Mouse (Mus musculus): ENCODE results near the gene Lonp2. TPM values are rescaled to one million over a fixed set of nuclear protein-coding genes. Genes with fewer than 3 reads are reported as not detected.
A peak's percentile ranks its signal among the peaks of the same experiment; 100 is the strongest.

Lonp2 gene
- total RNA-seq, 2 experiments from 2014 or later = 47.1 to 49.5 TPM

DNA sequence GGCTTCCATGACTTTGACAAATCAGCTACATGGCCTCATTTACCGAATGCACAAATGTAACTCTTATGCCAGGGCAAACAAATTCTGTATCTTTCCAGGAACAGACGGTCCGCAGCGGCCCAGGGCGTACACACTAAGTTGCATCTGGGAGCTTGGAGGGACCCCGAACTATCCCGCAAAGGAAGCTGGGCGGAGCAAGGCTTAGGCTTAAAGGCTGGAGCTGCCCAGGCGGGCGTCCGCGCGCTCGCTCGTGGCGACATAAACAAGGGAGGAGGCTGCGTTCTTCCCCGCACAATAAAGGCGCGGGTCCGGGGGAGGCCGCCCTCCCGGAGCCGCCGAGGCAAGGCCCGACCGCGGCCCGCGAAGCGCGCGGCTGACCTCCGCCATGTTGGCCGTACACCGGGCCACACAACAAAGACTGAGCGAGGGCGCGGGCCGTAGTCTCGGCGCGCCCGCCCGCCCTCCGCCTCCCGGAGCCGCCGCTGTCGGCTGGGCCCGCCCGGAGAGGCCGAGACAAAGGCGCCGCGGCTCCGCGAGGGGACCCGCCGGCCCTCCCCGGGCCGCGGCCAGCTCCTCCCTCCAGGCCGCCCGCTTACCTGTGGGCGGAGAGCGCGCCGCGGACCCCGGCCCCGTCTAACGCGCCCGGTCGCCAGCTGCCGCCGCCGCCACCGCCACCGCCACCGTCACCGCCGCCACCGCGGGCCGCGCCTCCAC, 121.5 kb downstream of the Lonp2 start, which contains the start of the genes Gm10638 and Siah1a:
Gm10638 (plus strand) TSS at position 479 of the 714 bp plus-strand sequence.
Siah1a (minus strand) TSS at position 714 of the 714 bp plus-strand sequence.
- peak; percentile 48 to 71 for DNase-seq (ENCODE audit: low spot score in 2 of 2)

DNA sequence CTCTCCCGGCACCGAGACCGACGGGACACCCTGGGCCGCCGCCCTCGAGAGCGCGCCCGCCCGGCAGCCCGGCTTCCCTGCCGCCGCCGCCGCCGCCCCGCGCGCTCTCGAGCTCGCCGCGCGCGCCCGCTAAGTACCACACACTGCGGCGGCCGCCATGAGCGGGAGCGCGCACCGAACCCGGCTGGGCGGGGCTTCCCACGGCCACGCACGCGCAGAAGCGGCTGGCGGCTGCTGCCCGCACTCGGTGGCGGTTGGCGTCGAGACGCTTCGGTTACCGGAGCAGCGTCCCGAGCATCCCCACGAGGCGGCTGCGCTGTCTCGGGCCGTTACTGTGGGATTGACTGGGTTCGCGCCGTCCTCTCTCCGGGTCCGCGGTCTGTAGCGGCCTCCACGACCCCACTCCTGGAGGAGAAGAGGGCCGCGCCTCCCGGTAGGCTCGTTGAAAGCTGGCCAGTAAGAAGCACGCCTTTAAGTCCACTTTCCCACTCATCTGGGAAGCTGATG, 122.1 kb downstream of the Lonp2 start:
- peak; percentile 93 to 95 for DNase-seq (ENCODE audit: low spot score in 2 of 2)

DNA sequence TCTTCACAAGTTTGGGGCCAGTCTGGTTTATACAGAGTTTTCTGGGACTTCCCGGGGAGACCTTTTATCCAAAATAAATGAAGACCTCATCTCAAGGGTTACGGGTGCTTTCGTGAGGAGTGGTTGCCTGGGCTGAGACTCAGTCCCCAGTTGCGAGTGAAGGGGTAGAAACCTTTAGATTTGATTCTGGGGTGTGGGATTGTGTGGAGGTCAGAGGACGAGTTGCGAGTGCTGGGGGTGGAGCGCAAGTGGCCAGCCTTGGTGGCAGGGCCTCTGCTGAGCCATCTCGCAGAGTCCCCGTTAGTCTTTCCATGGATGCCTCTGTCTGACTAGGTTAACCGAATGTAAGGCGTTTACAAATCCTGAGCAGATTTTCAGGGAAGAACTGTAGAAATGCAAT, 122.7 kb downstream of the Lonp2 start:
- DNase-seq (ENCODE audit: low spot score in 2 of 2) = no peak

DNA sequence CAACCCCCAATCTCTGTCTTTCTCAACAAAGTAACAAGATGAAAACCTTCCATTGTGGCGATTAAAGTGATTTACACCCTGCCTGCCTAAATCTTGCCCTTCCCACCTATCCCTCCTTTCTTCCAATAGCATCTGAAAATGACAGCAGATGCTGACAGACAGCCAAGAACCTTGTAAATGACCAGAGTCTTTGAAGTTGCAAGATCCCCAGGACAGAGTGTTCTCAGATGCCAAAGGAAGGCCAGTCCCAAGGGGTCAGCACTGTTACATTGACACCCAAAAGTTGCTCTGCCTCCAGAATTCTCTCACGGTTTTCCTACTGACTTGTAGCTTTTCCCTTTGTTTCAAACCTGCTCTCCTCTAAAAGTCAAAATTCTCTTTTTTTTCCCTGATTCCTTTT, 126.0 kb downstream of the Lonp2 start:
- DNase-seq (ENCODE audit: low spot score in 2 of 2) = no peak

- no peak for DNase-seq (ENCODE audit: low spot score in 2 of 2)
These were observed 133.3 kb downstream of the Lonp2 start for GRCm38 (mm10) chr8:86756948-86757733.

DNA sequence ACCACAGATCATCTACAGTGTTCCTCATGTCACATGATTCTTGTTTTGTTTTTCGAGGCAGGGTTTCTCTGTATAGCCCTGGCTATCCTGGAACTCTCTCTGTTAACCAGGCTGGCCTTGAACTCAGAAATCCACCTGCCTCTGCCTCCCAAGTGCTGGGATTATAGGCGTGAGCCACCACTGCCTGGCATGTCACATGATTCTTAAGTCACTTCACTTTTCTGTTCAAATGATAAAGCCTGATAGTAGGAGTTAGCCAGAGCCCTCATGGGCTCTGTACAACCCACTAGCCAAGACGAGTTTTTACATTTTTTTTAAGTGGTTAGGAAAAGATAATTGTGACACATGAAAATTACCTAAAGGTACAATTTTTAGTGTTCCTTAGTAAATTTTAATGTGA, 134.8 kb downstream of the Lonp2 start:
- DNase-seq (ENCODE audit: low spot score in 2 of 2) = no peak

DNA sequence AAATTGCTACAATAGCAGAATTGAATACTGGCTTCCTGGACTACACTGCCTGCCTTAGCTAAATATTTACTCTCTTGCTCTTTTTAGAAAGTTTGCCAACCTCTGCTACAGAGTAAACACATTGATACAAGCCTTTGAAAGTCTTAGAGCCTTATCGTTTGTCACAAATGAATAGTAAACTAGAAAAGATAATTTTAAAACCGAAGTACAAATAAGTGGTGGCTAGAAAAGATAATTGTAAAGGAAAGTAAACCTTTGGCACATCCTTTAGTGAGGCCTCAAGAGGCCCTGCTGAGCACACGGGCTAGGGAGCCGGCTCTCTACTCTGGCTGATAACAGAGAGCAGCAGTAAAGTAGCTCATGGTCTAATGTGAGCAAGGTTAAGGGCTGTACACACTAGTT, 135.2 kb downstream of the Lonp2 start:
- DNase-seq (ENCODE audit: low spot score in 2 of 2) = no peak

DNA sequence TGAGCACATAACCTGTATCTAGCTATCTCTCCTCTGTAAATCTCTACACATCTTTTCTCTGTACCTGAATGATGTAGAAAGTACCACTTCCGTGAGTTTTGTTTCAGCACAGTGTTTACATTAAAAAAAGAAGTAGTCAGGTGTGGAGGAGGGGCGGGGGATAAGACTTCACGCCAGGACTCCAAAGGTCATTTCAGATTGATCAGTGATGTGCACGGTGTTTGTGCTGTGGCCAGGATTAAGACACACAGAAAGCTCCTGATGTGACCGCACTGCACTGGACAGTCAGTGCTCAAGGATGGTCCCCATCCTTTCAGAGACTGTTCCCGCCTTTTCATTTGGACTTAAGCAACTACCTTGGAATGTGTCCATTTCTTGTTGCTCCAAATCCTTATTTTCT, 136.9 kb downstream of the Lonp2 start:
- no peak for DNase-seq (ENCODE audit: low spot score in 2 of 2)

DNA sequence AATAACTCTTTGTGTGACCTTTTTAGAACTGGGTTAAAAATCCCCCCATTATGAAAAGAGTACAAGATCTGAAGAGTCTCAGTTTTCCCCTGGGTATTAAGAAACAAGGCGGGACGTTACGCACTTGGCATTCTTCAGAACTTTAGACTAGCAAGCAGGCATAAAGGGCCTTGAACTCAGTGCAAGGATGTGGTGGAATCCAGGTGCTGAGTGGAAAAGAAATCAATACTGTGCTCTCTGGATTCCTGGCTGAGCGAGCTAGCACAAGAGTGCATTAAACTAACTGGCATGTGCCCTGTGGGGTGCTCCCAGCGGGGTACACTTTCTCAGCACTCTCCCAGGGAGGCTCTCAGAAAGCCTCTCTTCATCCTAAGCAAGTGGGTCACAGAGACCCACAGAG, 139.0 kb downstream of the Lonp2 start:
- no peak for DNase-seq (ENCODE audit: low spot score in 2 of 2)

DNA sequence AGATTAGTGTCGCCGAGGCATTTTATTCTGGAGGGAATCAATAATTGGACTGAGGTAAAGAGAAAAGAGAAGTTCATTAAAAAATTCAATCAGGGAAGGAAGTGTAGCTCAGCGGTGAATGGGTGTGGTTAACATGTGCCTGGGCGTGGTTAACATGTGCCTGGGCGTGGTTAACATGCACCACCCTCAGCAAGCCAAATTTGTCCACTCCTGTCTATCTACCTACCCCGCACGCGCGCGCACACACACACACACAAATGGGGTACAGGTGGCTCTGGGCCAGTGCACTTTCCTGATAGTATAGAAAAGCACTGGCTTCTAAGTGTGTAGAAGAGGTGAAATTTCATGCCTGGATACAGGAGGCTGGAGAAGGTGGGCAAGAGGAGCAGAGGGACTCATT, 141.3 kb downstream of the Lonp2 start:
- DNase-seq (ENCODE audit: low spot score in 2 of 2) = no peak

DNA sequence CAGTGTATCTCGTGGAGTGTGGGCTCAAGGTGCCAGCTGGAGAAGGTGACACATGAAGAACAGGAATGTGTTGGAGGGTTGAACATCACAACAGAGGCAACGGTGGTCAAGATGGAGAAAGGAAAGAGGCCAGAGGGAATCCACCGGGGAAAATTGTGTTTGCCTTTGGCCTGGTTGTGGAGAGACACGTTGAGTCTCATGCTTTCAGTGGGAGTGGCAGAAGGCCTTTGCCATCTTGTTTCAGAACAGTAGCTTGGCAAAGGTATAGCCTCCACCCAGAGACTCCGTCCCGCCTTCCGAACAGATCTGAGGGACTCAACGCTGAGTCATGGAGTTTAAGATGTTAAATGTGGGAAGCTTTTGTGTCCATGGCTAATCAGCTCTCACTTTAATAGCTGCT, 141.8 kb downstream of the Lonp2 start:
- DNase-seq (ENCODE audit: low spot score in 2 of 2) = no peak

GRCm38 (mm10) chr8:86766548-86767211, 142.8 kb downstream of the Lonp2 start:
- DNase-seq (ENCODE audit: low spot score in 2 of 2) = no peak

- peak in 1 of 2 experiments; percentile 43 for DNase-seq (ENCODE audit: low spot score in 2 of 2)
These were observed 144.7 kb downstream of the Lonp2 start for GRCm38 (mm10) chr8:86768499-86768898.

DNA sequence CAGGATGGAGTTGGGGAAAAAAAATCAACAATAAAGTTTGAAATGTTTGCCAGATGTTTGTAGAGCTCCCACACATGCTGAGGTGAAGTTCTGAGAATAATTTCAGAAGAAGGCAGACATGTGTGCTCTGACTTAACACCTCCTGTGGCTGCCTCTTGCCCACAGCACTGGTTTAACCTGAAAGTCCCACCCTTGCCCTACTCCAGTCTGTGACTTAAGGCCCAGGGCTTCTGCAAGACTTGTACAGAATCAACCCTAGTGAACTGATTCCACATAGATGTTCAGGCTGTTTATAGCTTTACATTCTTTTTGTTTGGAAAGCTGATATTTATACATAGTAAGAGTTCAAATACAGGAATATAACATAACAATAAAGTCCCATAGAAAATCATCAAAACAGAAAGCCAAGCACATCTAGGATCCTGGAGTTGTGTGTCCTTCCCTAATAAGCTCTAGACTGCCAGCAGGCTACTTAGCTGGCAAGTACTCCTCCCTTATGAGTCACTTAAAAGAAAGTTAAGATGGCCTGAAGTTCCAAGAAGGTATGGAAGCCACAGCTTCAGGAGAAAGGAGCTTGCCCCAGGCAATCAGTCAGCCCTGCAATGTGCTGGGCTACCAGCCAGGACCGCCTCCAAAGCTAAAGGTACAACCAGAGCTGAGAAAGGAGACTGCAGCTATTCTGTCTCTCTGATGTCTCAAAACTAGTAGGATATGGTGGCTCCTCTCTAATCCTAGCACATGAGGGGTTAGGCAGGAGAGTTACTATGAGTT, 146.3 kb downstream of the Lonp2 start:
- DNase-seq (ENCODE audit: low spot score in 2 of 2) = no peak

Small RNA genes within 50 kb of the gene (microRNA-seq; reads per million reads assigned to microRNA genes)
- not detected for gene Gm44348

Other genes starting within 250 kb of the Lonp2 start
- under 1 TPM; 0.44 to 0.86 TPM for gene Abcc12, start 43.4 kb upstream of the Lonp2 start, total RNA-seq (2021)
- 1 to 10 TPM; 6.7 to 8.3 TPM for gene Gm10638, start 121.7 kb downstream of the Lonp2 start, total RNA-seq (2021)
- 10 to 100 TPM; 21.4 to 26.0 TPM for gene Siah1a, start 121.9 kb downstream of the Lonp2 start, total RNA-seq (2021)